Mouse (Mus musculus) midbrain, embryonic 14.5 days (tissue): ENCODE measurements at regions not wholly inside any gene's neighbourhood (a gene's known extent, or its start where the extent isn't known, plus 50 kb on each side); places are given as distances from the start of the nearest gene placed in this dataset.

Experiments used
- ATAC-seq: fragments of 200-750 bp; cut with Nextera tagmentation; 2 replicates; pipeline ENCODE4 v1.8.0; 2017; ENCODE audit warnings: moderate number of reproducible peaks, moderate library complexity; ENCODE audit not compliant: low FRiP score, low TSS enrichment
- DNase-seq: peaks from one replicate; pipeline ENCODE4 v3.0.0-alpha.2; 2015
- H3K27ac ChIP-seq: fragments of 300-500 bp; sonication (generic); replicated peaks from 2 replicates; pipeline ENCODE4 v1.5.1; 2014; ENCODE audit warnings: mild to moderate bottlenecking, low read depth, low read length, moderate library complexity
- H3K27me3 ChIP-seq: fragments of 300-500 bp; sonication (generic); 2 replicates; pipeline ENCODE4 v1.6.1; 2014; ENCODE audit warnings: low read length, control low read depth, mixed read lengths; ENCODE audit not compliant: control insufficient read depth, insufficient read depth
- H3K36me3 ChIP-seq: fragments of 300-500 bp; sonication (generic); 2 replicates; pipeline ENCODE4 v1.6.1; 2014; ENCODE audit warnings: low read length, control low read depth; ENCODE audit not compliant: control insufficient read depth, insufficient read depth
- H3K4me1 ChIP-seq: fragments of 300-500 bp; sonication (generic); 2 replicates; pipeline ENCODE4 v1.6.1; 2014; ENCODE audit warnings: mild to moderate bottlenecking, antibody characterized with exemption, low read length, control low read depth; ENCODE audit not compliant: control insufficient read depth, insufficient read depth
- H3K4me2 ChIP-seq: fragments of 300-500 bp; sonication (generic); 2 replicates; pipeline ENCODE4 v1.6.1; 2014; ENCODE audit warnings: mild to moderate bottlenecking, low read length, moderate library complexity
- H3K4me3 ChIP-seq: fragments of 300-500 bp; sonication (generic); replicated peaks from 2 replicates; pipeline ENCODE4 v1.5.1; 2014; ENCODE audit warnings: low read depth, low read length
- H3K9ac ChIP-seq: fragments of 300-500 bp; sonication (generic); replicated peaks from 2 replicates; pipeline ENCODE4 v1.6.1; 2014; ENCODE audit warnings: mild to moderate bottlenecking, low read length, moderate library complexity
- H3K9me3 ChIP-seq: fragments of 300-500 bp; sonication (generic); 2 replicates; pipeline ENCODE4 v1.6.1; 2016; ENCODE audit warnings: low read length, control low read depth, mixed read lengths; ENCODE audit not compliant: control insufficient read depth
- WGBS: fragments of 180-500 bp; shearing (Covaris S2); extraction: QIAGEN DNeasy Blood & Tissue Kit; methylation state at CpG from one replicate; pipeline ENCODE4 v1.1.7; 2014; 5-methylcytosine and 5-hydroxymethylcytosine counted together

DNA sequence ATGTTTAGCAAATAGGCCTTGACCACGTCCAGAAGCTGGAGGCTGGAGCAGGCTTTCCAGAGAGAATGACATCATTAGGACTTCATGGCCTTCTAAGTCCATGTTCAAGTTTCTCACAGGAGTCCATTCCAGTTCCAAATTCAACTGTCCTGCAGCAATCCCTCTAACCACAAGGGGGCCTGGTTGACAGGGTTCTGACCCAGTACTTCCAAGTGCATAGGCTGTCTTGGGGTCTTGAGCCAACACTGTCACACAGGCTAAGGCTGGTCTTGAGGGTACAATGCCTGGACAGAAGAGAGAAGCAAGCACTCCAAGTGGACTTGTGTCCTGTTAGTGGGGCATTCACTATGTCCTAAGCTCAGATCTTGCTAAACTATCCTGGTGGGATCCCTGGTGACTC lies 145.9 kb upstream of the Tmem45b start:
- WGBS: 63% methylated on average over 1 of the region's 1 CpGs

DNA sequence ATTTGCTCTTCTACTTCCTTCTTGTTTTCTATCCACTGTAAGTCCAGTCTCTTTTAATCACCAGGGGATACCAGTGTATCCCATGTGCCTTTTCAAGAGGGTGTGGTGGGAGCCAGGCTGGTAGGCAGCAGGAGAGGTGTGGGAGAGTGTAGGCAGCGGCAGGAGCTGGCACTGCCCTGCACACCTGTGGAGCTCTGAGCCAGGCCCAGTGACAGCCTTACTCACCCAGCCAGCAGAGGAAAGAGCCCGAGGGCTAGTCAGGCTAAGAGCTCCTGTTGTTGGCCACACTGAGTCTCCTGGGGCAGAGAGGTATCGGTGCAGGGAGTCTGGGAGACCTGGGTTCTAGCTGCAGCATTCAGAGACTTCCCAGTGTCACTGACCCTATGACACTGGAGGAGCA lies 145.5 kb upstream of the Tmem45b start:
- H3K4me1 ChIP-seq: no peaks in the 10 kb centered on the region
- H3K9me3 ChIP-seq: no peaks in the 10 kb centered on the region
- no peak overlapping the region for H3K4me2 ChIP-seq
- no peaks in the 10 kb centered on the region for H3K27me3 ChIP-seq
- no peak for DNase-seq
- H3K36me3 ChIP-seq: no peaks in the 10 kb centered on the region
- H3K27ac ChIP-seq: no peak overlapping the region
- WGBS: 88% methylated on average over 3 of the region's 3 CpGs
- ATAC-seq: no peak
- H3K4me3 ChIP-seq: no peak overlapping the region
- H3K9ac ChIP-seq: no peak overlapping the region

More for the DNA sequence above, 145.9 kb upstream of the Tmem45b start:
- H3K4me1 ChIP-seq: no peaks in the 10 kb centered on the region
- H3K36me3 ChIP-seq: no peaks in the 10 kb centered on the region
- no peak overlapping the region for H3K9ac ChIP-seq
- H3K27me3 ChIP-seq: no peaks in the 10 kb centered on the region
- no peak overlapping the region for H3K4me2 ChIP-seq
- no peak overlapping the region for H3K4me3 ChIP-seq
- ATAC-seq (no peak), DNase-seq (peak; percentile 35)
- H3K27ac ChIP-seq: no peak overlapping the region
- H3K9me3 ChIP-seq: no peaks in the 10 kb centered on the region

DNA sequence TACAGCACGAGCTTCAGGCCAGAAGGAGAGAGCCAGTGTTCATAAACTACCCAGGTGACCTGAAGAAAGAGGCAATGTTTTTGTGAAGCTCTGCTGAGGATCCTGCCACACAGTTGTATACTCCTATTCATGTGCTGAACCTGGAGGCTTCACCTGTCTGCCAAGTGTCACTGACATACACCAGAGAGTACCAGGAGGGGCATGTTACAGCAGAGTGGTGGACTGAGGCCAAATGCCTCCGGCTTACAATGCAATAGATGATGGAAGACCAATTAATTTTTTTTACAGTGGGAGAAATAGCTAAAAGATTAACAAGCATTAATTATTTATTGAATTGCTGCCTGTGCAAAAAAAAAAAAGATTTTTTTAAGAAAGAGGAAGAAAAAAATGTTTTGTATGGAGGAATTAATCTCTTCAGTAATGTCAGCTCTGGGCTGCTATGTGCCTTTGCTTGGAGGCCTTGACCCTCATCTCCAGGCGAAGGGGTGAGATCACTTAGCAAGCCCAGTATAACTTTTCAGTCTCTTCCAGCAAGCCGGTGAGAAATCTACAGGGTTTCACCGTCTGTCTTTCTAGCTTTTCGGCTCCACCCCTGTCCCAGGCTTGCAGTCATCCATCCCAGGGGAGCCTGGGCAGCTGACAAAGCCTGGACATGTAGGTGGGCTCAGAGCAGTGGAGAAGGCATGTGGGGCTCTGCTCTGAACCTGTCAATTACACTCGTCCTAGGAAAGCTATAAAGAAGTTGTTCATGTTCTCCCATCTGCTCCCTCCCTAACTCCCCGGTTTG lies 144.0 kb upstream of the Tmem45b start:
- Histone ChIP-seq H3K36me3 (no peaks in the 10 kb centered on the region), H3K4me2 (no peak overlapping the region), H3K27ac (no peak overlapping the region), H3K4me1 (no peaks in the 10 kb centered on the region), H3K9ac (no peak overlapping the region), H3K27me3 (no peaks in the 10 kb centered on the region), H3K9me3 (no peaks in the 10 kb centered on the region), H3K4me3 (no peak overlapping the region)
- no peak for ATAC-seq
- DNase-seq: no peak
- 71% methylated on average over 8 of the region's 8 CpGs for WGBS

DNA sequence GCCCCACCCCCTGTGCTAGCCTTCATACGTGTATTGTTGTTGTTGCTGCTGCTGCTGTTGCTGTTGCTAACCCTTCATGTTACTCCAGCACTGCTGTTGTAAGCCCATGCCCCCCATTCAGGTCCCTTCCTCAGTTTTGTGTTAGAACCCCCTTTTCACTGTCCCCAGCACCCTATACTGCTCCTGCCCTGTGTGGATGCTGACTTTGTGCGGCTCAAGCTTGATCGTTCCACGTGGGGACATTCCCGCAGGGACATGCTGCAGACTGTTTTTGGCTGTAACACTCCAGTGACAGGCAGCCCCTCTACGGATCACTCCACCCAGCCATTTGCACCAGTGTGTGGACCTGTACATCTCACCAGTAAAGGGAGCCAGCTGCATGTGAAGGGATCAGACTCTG lies 142.7 kb upstream of the Tmem45b start:
- no peak for ATAC-seq
- no peak overlapping the region for H3K27ac ChIP-seq
- 90% methylated on average over 6 of the region's 6 CpGs for whole genome bisulfite sequencing
- H3K9me3 ChIP-seq: no peaks in the 10 kb centered on the region
- no peaks in the 10 kb centered on the region for H3K36me3 ChIP-seq
- H3K9ac ChIP-seq: no peak overlapping the region
- H3K4me1 ChIP-seq: no peaks in the 10 kb centered on the region
- DNase-seq: no peak
- no peaks in the 10 kb centered on the region for H3K27me3 ChIP-seq
- H3K4me2 ChIP-seq: no peak overlapping the region
- no peak overlapping the region for H3K4me3 ChIP-seq

DNA sequence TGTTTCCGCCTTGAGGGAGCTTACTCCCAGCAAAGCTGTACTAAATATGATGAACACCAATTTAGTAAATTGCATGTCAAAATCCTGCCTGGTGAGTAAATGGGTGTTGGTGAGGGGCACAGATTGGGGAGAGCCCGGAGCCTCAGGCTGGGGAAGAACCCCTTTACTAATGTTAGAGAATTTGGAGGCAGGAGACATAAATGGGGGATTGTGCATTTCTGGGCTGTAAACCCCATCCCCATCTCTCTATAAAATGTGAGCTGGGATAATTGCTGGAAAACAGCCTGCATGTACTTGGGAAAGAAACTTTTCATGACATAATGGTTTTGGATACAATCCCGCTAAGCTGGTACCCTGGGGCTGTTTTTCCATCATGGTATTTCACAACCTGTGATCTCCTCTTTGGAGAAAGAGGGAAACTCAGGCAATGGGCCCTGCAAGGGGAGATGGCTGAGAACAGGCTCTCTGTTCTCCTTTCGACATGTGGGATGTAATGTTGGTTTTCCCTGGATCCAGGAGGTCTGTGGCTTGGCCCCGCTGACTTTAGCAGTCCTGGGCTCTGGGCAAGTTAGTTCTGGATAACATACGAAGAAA lies 140.3 kb upstream of the Tmem45b start:
- Histone ChIP-seq H3K27me3 (no peaks in the 10 kb centered on the region), H3K4me2 (no peak overlapping the region), H3K36me3 (no peaks in the 10 kb centered on the region), H3K4me3 (no peak overlapping the region), H3K4me1 (no peaks in the 10 kb centered on the region), H3K27ac (no peak overlapping the region), H3K9ac (no peak overlapping the region), H3K9me3 (no peaks in the 10 kb centered on the region)
- no peak for ATAC-seq
- 85% methylated on average over 6 of the region's 6 CpGs for WGBS
- no peak for DNase-seq

DNA sequence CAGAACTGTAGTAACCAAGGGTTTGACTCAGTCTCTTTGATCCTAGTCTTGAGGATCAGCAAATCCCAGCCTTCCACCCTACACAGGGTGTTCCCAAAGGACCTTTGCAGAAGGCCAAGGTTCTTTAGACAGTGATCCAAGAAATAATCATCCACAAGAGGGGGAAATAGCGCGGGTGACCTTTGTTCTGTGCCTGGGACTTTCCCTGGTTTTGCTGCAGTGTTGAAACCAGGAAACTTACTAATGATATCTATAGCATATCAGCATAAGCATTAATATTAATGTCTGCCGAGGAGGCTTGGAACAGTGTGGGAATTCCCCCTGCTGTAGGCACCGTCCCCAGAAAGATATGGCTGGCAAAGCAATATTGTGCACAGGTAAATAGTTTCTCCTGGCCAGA lies 138.4 kb upstream of the Tmem45b start:
- Histone ChIP-seq H3K9ac (no peak overlapping the region), H3K9me3 (no peaks in the 10 kb centered on the region), H3K4me2 (no peak overlapping the region), H3K27ac (no peak overlapping the region), H3K27me3 (no peaks in the 10 kb centered on the region), H3K36me3 (no peaks in the 10 kb centered on the region), H3K4me3 (no peak overlapping the region), H3K4me1 (no peaks in the 10 kb centered on the region)
- WGBS: 93% methylated on average over 4 of the region's 4 CpGs
- DNase-seq (no peak), ATAC-seq (no peak)

DNA sequence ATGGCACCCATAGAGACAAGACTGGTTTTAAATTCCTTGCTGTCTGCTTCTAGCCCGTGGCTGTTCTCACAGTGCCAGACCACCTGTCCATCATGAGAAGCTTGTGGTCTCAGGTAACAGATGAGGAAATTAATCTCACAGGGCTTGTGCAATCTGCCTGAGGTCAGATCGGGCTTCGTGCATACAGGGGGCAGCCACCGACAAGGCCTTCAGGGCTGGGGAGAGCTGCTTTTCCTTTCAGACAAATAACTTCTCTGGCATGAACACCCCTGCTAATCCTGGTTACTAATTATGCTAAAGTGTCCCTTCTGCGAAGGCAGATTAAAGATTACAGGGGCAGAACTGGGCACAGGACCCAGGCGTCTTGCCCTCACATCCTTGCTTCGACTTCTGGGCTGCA lies 130.8 kb upstream of the Tmem45b start:
- no peak overlapping the region for H3K4me2 ChIP-seq
- ATAC-seq (no peak), DNase-seq (no peak)
- no peak overlapping the region for H3K27ac ChIP-seq
- no peak overlapping the region for H3K9ac ChIP-seq
- H3K36me3 ChIP-seq: no peaks in the 10 kb centered on the region
- no peaks in the 10 kb centered on the region for H3K9me3 ChIP-seq
- WGBS: 71% methylated on average over 7 of the region's 7 CpGs
- no peak overlapping the region for H3K4me3 ChIP-seq
- H3K27me3 ChIP-seq: no peaks in the 10 kb centered on the region
- H3K4me1 ChIP-seq: no peaks in the 10 kb centered on the region

DNA sequence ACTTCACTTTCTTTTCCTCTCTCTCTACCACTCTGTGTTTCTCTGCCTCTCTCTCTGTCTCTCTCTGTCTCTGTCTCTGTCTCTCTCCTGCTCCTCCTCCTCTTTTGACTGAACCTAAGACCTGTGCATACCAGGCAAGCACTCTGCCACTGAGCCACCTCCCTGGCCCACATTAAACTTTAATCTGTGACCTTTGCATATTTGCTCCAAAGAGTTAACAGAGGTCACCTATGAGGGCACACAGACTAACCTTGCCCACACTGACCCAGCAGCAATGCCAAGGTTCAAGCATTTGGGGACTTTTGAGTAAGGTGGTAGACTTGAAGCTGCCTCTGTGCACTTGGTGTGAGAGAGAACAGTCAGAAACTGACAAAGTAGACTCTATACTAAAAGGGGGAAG lies 123.4 kb upstream of the Tmem45b start:
- Histone ChIP-seq H3K9ac (no peak overlapping the region), H3K4me2 (no peak overlapping the region), H3K27ac (no peak overlapping the region), H3K4me1 (no peaks in the 10 kb centered on the region), H3K36me3 (no peaks in the 10 kb centered on the region), H3K9me3 (no peaks in the 10 kb centered on the region), H3K4me3 (no peak overlapping the region), H3K27me3 (no peaks in the 10 kb centered on the region)
- DNase-seq (no peak), ATAC-seq (no peak)

DNA sequence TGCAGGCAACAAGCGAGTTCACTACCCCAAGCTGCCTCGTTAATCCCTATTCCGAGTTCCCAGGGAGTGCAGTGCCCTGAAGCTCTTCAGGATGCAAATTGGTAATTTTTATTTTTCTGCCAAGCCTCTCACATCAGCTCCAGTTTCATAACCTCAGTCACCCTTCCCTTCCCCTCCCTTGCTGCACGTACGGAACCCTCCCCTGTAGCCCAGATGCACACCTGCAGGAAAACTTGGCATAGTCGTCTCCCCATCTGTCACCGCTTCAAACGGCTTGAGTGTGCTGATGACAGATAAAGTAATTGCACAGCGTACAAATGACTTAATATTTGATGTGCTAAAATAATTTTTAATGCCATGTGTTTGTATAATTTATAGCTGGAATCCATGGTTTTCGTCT lies 119.7 kb upstream of the Tmem45b start:
- Histone ChIP-seq H3K27ac (no peak overlapping the region), H3K4me2 (no peak overlapping the region), H3K9ac (no peak overlapping the region), H3K36me3 (no peaks in the 10 kb centered on the region), H3K4me3 (no peak overlapping the region), H3K9me3 (no peaks in the 10 kb centered on the region), H3K27me3 (no peaks in the 10 kb centered on the region), H3K4me1 (no peaks in the 10 kb centered on the region)
- no peak for ATAC-seq
- 65% methylated on average over 10 of the region's 10 CpGs for WGBS
- no peak for DNase-seq
